Mouse (Mus musculus) lung, embryonic 15.5 days (tissue): ENCODE data around the gene Snx7. TPM values are rescaled to one million over a fixed set of nuclear protein-coding genes. Genes with fewer than 3 reads are reported as not detected.

Experiments used
- ATAC-seq: fragments of 200-750 bp; cut with Nextera tagmentation; 2 replicates; pipeline ENCODE4 v1.8.0; 2017; ENCODE audit warnings: moderate number of reproducible peaks, borderline replicate concordance; ENCODE audit not compliant: low FRiP score, low TSS enrichment; ENCODE audit errors: extremely low read depth
- H3K27ac ChIP-seq: fragments of 300-500 bp; sonication (generic); 2 replicates; pipeline ENCODE4 v1.5.1; 2015; ENCODE audit warnings: moderate library complexity, mild to moderate bottlenecking, inconsistent platforms
- H3K27me3 ChIP-seq: fragments of 300-500 bp; sonication (generic); 2 replicates; pipeline ENCODE4 v1.6.1; 2015; ENCODE audit warnings: inconsistent platforms
- H3K36me3 ChIP-seq: fragments of 300-500 bp; sonication (generic); 2 replicates; pipeline ENCODE4 v1.6.1; 2015; ENCODE audit warnings: inconsistent platforms
- H3K4me1 ChIP-seq: fragments of 300-500 bp; sonication (generic); 2 replicates; pipeline ENCODE4 v1.6.1; 2015; ENCODE audit warnings: inconsistent platforms
- H3K4me2 ChIP-seq: fragments of 300-500 bp; sonication (generic); 2 replicates; pipeline ENCODE4 v1.6.1; 2015; ENCODE audit warnings: inconsistent platforms, mild to moderate bottlenecking, moderate library complexity
- H3K4me3 ChIP-seq: fragments of 300-500 bp; sonication (generic); 2 replicates; pipeline ENCODE4 v1.5.1; 2015; ENCODE audit warnings: mild to moderate bottlenecking, inconsistent platforms
- H3K9ac ChIP-seq: fragments of 300-500 bp; sonication (generic); 2 replicates; pipeline ENCODE4 v1.6.1; 2015; ENCODE audit warnings: inconsistent platforms
- H3K9me3 ChIP-seq: fragments of 300-500 bp; sonication (generic); 2 replicates; pipeline ENCODE4 v1.6.1; 2016; ENCODE audit warnings: inconsistent platforms
- WGBS: fragments of 180-500 bp; shearing (Covaris S2); methylation state at CpG from one replicate; pipeline ENCODE4 v1.1.7; 2015; 5-methylcytosine and 5-hydroxymethylcytosine counted together
- polyA plus RNA-seq: library from polyadenylated mRNA; unstranded; fragments of >200 nt; fragmentation: Nextera tagmentation; extraction: Ambion mirVana; gene quantifications from 2 replicates; pipeline ENCODE4 v1.2.1, GENCODE M21; 2015

Gene Snx7
- polyA plus RNA-seq, 1 experiment from 2014 or later = 54.4 TPM

GRCm38 (mm10) chr3:117858996-117859395 lies 9.7 kb downstream of the Snx7 start:
- no peak for ATAC-seq
- H3K36me3 ChIP-seq = 0 out of 2 replicates have a peak, but pooled peaks cover 9% of the 10 kb centered on the region
- no peak overlapping the region for H3K27ac ChIP-seq
- peaks cover 13% of the 10 kb centered on the region for H3K4me1 ChIP-seq
- no peak overlapping the region for H3K9ac ChIP-seq
- no peak overlapping the region for H3K4me3 ChIP-seq
- H3K9me3 ChIP-seq = no peaks in the 10 kb centered on the region
- no peaks in the 10 kb centered on the region for H3K27me3 ChIP-seq
- no peak overlapping the region for H3K4me2 ChIP-seq
- WGBS = 90% methylated on average over 3 of the region's 3 CpGs

- ATAC-seq = no peak
- H3K9me3 ChIP-seq = no peaks in the 10 kb centered on the region
- no peaks in the 10 kb centered on the region for H3K27me3 ChIP-seq
- no peak overlapping the region for H3K9ac ChIP-seq
- H3K4me3 ChIP-seq = no peak overlapping the region
- no peak overlapping the region for H3K4me2 ChIP-seq
- WGBS = 68% methylated on average over 3 of the region's 3 CpGs
- H3K4me1 ChIP-seq = peaks cover 6% of the 10 kb centered on the region; the same call in 1 of the 2 replicates
- no peaks in the 10 kb centered on the region for H3K36me3 ChIP-seq
- H3K27ac ChIP-seq = no peak overlapping the region
Measured at GRCm38 (mm10) chr3:117853729-117854128, 15.0 kb downstream of the Snx7 start.

GRCm38 (mm10) chr3:117852054-117852361 lies 16.7 kb downstream of the Snx7 start:
- Histone ChIP-seq H3K36me3 (no peaks in the 10 kb centered on the region), H3K4me1 (peaks cover 6% of the 10 kb centered on the region; the same call in 1 of the 2 replicates), H3K27ac (no peak overlapping the region), H3K4me2 (no peak overlapping the region), H3K27me3 (no peaks in the 10 kb centered on the region), H3K4me3 (no peak overlapping the region), H3K9me3 (no peaks in the 10 kb centered on the region), H3K9ac (no peak overlapping the region)
- 86% methylated on average over 3 of the region's 3 CpGs for WGBS
- no peak for ATAC-seq

GRCm38 (mm10) chr3:117851278-117852053 lies 17.3 kb downstream of the Snx7 start:
- no peak for ATAC-seq
- Histone ChIP-seq H3K27ac (no peak overlapping the region), H3K4me3 (no peak overlapping the region), H3K4me2 (no peak overlapping the region), H3K27me3 (no peaks in the 10 kb centered on the region), H3K4me1 (peaks cover 6% of the 10 kb centered on the region; the same call in 1 of the 2 replicates), H3K9me3 (no peaks in the 10 kb centered on the region), H3K36me3 (no peaks in the 10 kb centered on the region), H3K9ac (no peak overlapping the region)
- 88% methylated on average over 18 of the region's 18 CpGs for WGBS

- Histone ChIP-seq H3K4me2 (no peak overlapping the region), H3K36me3 (no peaks in the 10 kb centered on the region), H3K27ac (no peak overlapping the region), H3K9me3 (no peaks in the 10 kb centered on the region), H3K4me1 (0 out of 2 replicates have a peak, but pooled peaks cover 2% of the 10 kb centered on the region), H3K27me3 (no peaks in the 10 kb centered on the region), H3K9ac (no peak overlapping the region), H3K4me3 (no peak overlapping the region)
- WGBS = 83% methylated on average over 6 of the region's 6 CpGs
- ATAC-seq = no peak
Measured at GRCm38 (mm10) chr3:117848866-117849265, 19.9 kb downstream of the Snx7 start.

GRCm38 (mm10) chr3:117842658-117843057 lies 26.1 kb downstream of the Snx7 start:
- no peaks in the 10 kb centered on the region for H3K4me1 ChIP-seq
- no peak overlapping the region for H3K4me3 ChIP-seq
- H3K27me3 ChIP-seq = no peaks in the 10 kb centered on the region
- H3K9ac ChIP-seq = no peak overlapping the region
- H3K36me3 ChIP-seq = no peaks in the 10 kb centered on the region
- H3K27ac ChIP-seq = no peak overlapping the region
- WGBS = 95% methylated on average over 1 of the region's 1 CpGs
- ATAC-seq = no peak
- no peak overlapping the region for H3K4me2 ChIP-seq
- no peaks in the 10 kb centered on the region for H3K9me3 ChIP-seq

- no peaks in the 10 kb centered on the region for H3K27me3 ChIP-seq
- H3K4me3 ChIP-seq = no peak overlapping the region
- ATAC-seq = no peak
- no peaks in the 10 kb centered on the region for H3K4me1 ChIP-seq
- WGBS = 50% methylated on average over 12 of the region's 12 CpGs
- no peak overlapping the region for H3K9ac ChIP-seq
- H3K4me2 ChIP-seq = no peak overlapping the region
- peaks cover 7% of the 10 kb centered on the region; the same call in 1 of the 2 replicates for H3K36me3 ChIP-seq
- H3K9me3 ChIP-seq = no peaks in the 10 kb centered on the region
- no peak overlapping the region for H3K27ac ChIP-seq
Measured at GRCm38 (mm10) chr3:117839867-117840545, 28.7 kb downstream of the Snx7 start.

GRCm38 (mm10) chr3:117838020-117838419 lies 30.7 kb downstream of the Snx7 start:
- no peak for ATAC-seq
- 61% methylated on average over 3 of the region's 3 CpGs for WGBS
- peaks cover 7% of the 10 kb centered on the region; the same call in 1 of the 2 replicates for H3K36me3 ChIP-seq

GRCm38 (mm10) chr3:117826486-117827200 lies 42.1 kb downstream of the Snx7 start:
- Histone ChIP-seq H3K9me3 (no peaks in the 10 kb centered on the region), H3K4me1 (no peaks in the 10 kb centered on the region), H3K4me2 (no peak overlapping the region), H3K27me3 (no peaks in the 10 kb centered on the region), H3K36me3 (no peaks in the 10 kb centered on the region), H3K4me3 (no peak overlapping the region), H3K27ac (no peak overlapping the region), H3K9ac (no peak overlapping the region)
- WGBS = 81% methylated on average over 6 of the region's 6 CpGs
- ATAC-seq = no peak

More at GRCm38 (mm10) chr3:117838020-117838419, 30.7 kb downstream of the Snx7 start:
- Histone ChIP-seq H3K9ac (no peak overlapping the region), H3K9me3 (no peaks in the 10 kb centered on the region), H3K27me3 (no peaks in the 10 kb centered on the region), H3K4me2 (no peak overlapping the region), H3K4me1 (no peaks in the 10 kb centered on the region), H3K27ac (no peak overlapping the region), H3K4me3 (no peak overlapping the region)

- H3K36me3 ChIP-seq = no peaks in the 10 kb centered on the region
- H3K9me3 ChIP-seq = no peaks in the 10 kb centered on the region
- H3K4me1 ChIP-seq = 0 out of 2 replicates have a peak, but pooled peaks cover 4% of the 10 kb centered on the region
- H3K27me3 ChIP-seq = no peaks in the 10 kb centered on the region
- H3K27ac ChIP-seq = no peak overlapping the region
- no peak overlapping the region for H3K4me2 ChIP-seq
- ATAC-seq = no peak
- H3K9ac ChIP-seq = no peak overlapping the region
- WGBS = 85% methylated on average over 3 of the region's 3 CpGs
- H3K4me3 ChIP-seq = no peak overlapping the region
Measured at GRCm38 (mm10) chr3:117823218-117823617, 45.5 kb downstream of the Snx7 start.

- Histone ChIP-seq H3K27ac (no peak overlapping the region), H3K4me1 (0 out of 2 replicates have a peak, but pooled peaks cover 4% of the 10 kb centered on the region), H3K4me2 (no peak overlapping the region), H3K4me3 (no peak overlapping the region), H3K36me3 (no peaks in the 10 kb centered on the region), H3K27me3 (no peaks in the 10 kb centered on the region), H3K9me3 (no peaks in the 10 kb centered on the region), H3K9ac (no peak overlapping the region)
- ATAC-seq = no peak
- 86% methylated on average over 1 of the region's 1 CpGs for WGBS
Measured at GRCm38 (mm10) chr3:117817635-117818034, 51.1 kb downstream of the Snx7 start.

GRCm38 (mm10) chr3:117814218-117814617 lies 54.5 kb downstream of the Snx7 start:
- ATAC-seq = no peak
- no peaks in the 10 kb centered on the region for H3K9me3 ChIP-seq
- H3K4me1 ChIP-seq = no peaks in the 10 kb centered on the region
- H3K27me3 ChIP-seq = no peaks in the 10 kb centered on the region
- H3K9ac ChIP-seq = no peak overlapping the region
- H3K36me3 ChIP-seq = no peaks in the 10 kb centered on the region
- no peak overlapping the region for H3K4me3 ChIP-seq
- 81% methylated on average over 2 of the region's 2 CpGs for WGBS
- H3K4me2 ChIP-seq = no peak overlapping the region
- H3K27ac ChIP-seq = no peak overlapping the region
